Mouse (Mus musculus): ENCODE measurements around the gene Srcin1.

Gene Srcin1

DNA sequence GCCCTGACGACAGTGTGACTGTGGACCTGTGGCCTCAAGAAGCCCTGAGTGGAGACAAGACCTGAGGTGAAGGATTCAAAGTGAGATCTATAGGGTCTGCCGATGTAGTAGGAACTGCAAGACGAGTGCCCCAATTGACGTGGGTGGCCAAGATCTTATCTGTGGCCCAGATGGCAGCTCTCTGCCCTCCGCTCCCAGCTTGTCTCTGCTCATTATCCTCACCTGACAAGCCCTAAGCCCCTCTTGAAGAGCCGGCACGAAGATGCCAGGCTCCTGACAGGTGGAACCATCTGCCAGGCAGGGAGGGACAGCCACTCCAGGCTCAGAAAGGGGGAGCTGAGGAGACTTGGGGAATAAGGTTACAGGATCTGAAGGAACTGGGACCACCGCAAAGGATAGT is 43.6 kb downstream of the Srcin1 start:
- peak; percentile 54 to 56 for DNase-seq

DNA sequence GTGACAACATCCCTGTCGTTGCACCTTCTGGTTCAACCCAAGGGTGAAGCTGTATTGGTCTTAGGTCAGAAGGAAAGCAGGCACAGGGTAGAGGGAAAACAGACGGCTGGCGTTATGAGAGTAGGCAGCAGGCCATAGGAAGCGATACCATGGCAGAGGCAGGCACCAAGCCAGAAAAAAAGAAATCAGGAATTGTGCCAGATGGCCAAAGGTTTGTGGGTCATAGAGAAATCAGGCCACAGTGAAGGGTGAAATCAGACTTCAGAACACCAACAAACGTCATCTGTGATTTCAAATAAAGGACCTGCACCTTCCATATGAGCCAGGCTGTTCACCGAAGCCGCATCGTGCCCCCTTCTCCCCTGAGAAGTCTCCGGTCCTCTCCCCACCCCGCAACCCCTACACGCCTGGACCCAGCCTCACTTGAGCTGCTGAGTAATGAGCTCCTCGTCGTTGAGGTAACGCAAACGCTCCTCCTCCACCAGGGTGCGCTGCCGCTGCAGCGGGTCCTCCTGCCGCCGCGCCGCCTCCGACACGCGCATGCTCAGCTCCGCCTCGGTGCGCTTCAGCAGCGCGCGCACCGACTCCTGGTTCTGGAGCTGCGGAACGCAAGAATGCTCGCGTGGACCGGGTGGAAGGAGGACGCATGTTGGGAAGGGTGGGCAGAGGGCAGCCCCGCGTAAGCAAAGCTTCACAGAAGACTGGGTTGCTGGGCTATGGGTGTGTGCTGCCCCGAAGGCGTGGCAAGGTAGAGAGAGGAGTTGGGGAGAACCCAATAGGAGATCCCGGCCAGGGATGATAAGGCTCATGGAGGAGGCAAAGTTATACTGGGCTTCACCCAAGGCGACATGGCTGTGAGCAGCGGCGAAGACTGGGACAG is 44.4 kb downstream of the Srcin1 start:
- peak; percentile 96 to 97 for DNase-seq

DNA sequence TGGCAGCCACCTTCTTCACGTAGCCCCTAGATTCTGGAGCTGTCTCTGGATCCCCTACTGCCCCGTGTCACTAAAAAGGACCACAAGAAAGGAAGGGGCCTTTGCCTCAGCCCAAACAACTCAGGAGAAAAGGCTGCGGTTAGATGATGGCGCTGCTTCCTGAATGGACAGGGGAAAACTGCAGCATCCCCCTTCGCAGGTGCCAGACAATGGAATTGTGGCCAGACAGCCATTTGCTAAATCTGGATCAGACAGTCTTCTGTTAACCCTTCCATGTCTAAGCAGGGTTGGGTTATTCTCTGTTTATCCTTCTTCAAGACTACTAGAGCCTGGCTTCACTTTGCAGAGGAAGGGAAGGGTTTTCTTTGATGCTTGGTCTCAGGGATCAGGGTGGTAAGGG is 45.0 kb downstream of the Srcin1 start:
- peak in 1 of 2 experiments; percentile 48 for DNase-seq

DNA sequence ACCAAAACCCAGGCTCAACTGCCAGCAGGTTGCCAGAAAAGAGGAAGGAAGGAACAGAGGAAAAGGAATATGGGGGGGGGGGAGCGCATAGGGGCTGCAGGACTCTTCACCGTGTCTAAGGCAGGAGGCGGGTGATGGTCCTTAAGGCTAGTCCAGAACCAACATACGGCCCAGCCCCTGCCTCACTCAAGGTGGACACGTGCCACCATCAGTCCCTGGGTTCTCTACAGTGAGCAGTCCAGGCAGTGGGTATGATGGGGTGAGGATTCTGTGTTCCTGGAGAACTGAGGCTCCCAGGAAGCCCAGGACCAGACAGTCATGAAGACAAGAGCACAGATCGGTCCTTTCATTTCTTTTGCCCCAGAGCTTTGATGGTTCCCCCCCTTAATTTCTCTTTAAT is 45.9 kb downstream of the Srcin1 start:
- DNase-seq = no peak

DNA sequence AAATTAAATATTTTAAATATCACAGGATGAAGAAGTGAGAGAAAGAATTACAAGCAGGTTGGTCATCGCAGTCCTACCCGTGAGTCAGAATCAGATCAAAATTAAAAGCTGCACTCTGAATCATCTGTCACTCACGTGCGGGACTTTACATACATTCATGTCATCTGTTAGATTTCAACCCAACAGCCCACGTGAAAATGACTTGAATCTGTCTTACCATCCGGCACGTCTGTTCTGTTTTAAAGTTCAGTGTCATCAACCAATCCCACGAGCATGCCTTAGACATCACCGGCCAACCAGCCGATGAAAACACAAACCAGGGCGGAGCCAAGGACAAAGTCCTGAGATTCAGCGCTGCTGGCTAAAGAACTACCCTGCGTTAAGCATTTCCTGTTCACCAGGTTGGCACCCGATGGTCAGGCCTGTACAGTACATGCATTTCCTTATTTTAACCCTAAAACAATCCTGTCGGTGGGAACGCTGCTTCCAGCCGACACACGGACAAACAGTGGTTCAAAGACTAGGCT is 47.6 kb downstream of the Srcin1 start:
- DNase-seq = no peak

DNA sequence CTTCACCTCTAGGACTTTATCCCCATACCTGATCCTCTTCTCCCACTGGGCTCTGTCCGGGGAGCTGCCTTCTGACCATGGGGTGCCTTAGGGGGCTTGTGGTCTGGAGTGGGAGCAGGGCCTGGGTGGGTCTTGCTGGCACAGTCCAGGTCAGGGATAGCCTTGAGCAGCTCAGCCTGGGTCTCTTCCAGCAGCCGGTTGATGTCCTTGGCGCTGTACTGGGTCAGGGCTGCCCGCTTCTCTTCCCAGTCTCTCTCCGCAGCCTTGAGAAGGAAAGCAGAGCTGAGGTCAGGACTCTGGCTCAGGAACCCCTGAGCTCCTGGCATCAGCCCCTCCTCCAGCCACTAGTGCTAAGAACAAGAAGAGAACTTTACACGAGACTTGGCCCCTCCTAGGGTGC is 50.7 kb downstream of the Srcin1 start:
- no peak for DNase-seq

DNA sequence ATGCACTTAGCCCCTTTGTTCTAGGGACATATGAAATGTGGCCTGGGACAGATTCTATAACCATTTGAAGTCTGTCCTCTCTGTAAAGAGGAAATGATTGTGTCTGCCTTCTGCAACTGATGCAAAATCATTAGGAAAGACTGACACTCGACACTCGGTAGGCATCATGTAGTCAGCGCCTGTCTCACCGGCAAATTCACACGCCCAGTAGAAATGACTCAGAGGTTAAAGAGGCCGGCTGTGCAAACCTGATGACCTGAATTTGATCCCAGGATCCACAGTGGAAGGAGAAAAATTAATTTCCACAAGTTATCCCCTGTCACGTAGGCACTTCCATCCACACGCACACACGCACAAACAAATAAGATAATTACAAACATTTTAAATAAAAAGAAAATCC is 51.7 kb downstream of the Srcin1 start:
- DNase-seq = no peak

DNA sequence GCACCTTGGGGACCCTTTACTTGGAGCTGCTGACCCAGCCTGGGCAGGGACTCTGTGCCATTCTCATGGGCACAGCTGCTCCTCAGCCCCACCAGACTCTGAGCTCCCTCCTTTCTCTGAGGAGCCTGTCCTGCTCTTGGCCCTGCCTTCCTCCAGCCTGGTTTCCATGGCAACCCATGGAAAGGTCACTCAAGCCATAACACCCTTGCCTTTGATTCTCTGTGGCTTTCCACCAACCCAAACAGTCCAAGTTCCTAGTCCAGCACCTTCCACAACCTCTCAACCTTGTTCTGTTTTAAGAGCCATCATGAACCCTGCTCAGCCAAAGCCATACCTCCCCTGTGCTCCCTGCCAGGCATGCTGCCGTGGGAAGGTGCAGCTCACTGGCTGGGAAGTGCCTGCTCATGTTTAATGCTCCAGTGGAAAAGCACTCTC is 52.1 kb downstream of the Srcin1 start:
- peak in 1 of 2 experiments; percentile 58 for DNase-seq

DNA sequence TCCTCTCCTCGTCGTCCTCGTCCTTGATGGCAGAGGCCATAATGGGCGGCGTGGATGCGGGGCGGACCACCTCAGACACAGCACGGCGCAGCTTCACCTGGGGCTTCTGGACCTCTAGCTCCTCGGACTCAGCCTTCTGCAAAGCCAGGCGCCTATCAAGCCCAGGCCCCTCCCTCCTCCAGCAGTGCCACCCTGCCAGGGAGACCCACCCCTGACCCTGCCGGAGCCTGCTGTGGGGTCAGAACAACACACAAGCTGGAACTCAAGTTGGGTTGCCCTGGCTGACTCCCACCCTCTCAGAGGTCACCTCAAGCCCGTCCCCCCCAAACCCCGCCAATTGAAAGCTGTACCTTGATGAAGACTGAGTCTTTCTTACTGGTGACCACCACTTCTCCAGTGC is 52.9 kb downstream of the Srcin1 start:
- DNase-seq = no peak

DNA sequence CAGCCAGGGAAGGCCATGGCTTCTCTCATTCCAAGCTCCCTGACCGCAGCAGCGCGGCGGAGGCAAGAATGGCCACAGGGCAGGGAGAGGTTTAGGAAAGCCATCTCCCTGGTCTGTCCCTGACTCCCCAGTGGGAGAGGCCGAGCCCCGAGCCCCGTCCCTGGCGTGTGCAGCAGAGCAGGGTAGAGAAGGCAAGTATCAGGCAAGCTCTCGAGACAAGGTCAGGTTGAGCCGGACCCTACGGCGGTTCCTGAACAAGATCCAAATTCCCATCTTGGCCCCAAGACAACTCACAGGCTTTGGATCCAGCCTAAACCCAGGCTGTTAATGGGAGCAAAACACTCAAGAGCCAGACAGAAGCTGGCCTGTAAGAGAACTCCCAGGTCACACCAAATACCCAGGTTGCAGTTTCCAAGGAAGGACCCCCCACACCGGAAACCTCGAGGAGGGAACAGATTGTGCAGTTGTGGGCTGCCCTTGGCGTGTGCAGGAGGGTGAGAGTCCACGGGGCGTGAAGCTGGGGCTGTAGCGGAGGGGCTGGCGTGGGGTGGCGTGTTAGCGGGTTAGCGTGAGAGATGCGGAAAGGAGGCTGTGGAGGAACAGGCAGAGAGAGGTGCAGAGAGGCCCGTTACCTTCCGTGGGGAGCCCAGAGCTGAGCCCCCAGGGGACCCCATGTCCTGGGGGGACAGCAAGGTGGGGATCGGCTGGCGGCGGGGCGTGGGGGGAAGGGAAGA is 54.1 kb downstream of the Srcin1 start:
- no peak for DNase-seq

DNA sequence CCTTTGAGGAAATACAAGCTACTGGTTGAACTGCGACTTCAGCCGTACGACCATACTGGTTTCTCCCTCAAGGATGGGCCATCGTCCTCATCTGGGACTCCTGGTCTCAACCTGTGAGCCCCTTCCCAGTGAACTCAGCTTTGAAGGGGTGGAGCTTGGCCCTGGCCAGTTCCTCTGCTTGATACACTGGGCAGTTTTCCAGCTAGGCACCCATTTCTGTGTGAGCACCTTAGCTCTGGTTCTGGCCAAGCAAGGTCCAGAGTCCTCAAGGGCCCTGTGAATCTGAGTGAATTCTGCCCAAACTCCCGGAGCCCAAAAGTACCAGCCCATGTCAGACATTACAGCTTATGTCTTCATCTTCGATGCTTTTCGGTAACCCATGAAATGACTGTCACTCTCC is 55.4 kb downstream of the Srcin1 start:
- no peak for DNase-seq

DNA sequence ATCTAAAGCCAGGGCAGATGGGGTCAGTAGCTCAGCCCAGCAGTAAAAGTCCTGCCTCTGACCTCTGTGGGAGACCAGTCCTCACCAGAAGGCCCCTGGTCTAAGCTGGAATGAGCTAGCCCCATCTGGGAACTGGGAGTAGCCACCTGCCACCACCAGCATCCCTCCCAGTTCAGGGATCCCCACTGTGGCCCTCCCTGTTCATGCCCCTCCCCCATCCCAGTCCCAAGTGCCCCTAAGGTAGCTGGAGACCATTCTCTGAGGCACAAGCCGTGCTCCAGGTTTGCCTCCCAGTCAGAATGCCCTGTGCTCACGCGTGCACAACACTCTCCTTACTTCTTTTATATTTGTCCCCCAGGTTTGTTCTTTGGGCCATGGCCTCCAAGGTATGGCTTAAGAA is 62.9 kb downstream of the Srcin1 start:
- DNase-seq = no peak

DNA sequence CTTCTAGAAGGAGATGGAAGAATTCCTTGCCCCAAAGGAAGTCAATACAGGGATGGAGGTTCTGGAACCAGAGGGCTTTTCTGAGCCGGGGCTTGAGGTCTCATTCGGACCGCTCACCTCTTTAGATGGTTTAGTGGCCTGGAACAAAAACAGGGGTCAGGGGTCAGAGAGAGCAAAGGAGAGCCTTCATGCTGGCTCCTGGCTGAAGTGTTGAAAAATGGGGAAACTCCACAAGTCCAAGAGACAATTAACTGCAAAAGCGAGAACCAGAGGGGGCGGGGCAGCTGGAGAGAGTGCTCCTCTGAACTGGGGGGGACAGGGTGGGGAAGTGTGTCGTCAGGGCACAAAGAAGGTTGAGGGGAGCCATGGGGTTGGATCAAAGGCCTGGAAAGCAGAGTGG is 63.5 kb downstream of the Srcin1 start:
- no peak for DNase-seq

DNA sequence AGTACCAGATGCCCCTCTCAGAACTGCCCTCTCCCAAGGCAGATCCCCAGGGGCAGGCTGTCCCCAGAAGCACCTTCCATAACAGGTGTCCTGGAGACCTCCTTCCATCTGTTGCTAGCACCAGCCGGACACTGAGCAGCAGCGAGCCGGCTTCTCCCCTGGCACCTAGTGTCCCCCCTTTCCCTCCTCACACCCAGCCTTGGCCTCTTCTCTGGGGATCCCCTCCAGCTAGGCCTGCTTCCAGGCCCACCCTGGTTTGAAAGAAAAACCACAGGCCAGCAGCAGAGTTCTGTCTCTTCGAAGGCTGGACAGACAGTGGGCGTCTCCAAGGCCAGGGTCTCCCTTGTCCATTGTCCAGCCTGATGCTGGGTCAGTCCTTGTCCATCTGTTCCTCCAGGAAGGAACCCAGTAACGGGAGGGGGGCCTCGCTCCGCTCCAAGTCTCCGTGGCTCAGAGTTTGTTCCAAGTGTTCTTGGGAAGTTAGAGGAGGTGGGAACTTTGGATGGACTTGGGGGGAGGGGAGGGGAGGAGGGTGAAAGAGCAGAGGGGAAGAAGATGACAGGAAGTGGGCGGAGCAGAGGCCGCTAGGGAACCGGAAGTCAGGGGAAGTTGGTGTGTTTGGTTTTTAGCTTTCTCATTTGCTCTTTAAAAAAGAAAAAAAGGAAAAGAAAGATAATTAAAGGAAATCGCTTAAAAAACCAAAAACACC is 64.2 kb downstream of the Srcin1 start:
- DNase-seq = no peak

DNA sequence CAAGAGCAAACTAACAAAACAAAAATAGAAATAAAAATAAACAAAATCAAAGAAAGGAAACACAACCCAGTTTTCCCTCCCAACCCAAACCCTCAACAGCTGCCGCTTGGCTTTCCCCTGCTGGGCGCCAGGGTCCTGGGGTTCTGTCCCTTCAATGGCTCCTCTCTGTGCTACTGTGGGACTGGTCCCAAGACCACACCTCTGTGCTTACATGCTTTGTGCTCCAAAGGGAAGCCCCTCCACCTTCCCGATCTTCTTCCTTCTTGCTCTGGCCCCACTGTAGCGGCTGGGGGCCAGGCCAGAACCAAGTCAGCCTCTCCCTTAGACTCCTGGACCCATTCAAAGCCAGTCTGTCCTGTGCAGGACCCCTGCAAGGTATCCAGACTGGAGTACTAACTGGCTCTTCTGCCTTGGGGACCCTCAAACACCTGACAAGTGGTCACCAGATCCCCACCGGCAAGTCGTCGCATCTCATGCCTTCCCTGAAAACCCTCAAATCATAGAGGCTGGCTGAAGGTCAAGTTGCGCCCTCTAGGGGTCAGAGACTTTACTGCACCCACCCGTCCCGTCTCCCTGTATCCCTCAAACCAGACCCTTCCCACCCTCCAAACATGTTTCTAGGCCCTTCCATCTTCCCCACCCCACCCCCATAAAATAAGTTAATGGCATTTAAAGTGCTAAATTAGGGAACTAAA is 64.9 kb downstream of the Srcin1 start:
- peak; percentile 83 to 85 for DNase-seq

DNA sequence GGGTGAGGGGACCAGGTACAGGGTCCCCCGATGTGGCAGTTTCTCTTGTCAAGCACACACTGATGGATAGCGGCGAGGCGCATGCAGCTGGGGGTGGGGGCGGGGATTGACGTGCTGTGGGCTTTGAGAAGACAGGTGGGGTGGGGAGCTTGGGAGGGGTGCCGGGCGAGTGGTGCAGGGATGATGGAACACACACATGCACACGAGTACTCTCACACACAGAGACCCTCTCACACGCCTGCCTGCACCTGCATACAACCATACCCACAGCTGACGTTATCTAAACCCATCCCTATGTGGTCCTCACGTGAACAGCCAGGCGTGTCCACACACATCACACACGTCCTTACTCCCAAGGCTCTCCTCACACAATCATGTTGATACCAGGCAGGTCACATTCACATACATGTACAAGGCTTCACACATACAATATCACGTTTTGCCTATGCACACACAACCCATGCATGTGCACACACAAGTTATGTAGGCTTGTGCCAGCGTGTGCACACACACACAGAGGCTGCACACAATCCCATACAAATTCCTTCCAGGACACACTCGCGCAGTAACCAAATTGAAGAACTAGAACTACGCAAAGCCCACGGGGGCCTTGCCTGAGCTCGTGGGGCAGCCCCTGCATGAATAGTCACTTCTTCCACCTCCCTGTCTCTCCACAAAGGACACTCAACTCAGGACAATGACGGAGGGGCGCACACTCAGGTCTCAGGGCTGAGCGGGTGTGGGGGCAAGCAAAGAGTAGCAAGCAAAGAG is 66.1 kb downstream of the Srcin1 start:
- DNase-seq = no peak

DNA sequence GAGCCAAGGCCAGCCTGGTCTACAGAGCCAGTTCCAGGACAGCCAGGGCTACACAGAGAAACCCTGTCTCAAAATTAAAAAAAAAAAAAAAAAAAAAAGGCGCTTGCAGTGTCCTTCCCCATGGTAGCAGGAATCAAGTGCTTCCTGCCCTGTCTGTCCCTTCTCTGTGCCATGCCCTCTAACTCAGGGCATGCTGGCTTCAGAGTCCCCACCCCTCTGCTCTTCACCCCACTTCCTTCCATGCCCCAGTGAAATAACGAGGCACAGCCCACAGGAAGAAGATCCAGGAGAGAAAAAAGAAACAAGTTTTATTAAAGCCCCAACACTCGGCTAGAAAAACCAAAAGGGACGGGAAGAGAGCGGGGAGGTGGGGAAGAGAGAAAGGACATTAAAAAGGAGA is 66.9 kb downstream of the Srcin1 start:
- no peak for DNase-seq

DNA sequence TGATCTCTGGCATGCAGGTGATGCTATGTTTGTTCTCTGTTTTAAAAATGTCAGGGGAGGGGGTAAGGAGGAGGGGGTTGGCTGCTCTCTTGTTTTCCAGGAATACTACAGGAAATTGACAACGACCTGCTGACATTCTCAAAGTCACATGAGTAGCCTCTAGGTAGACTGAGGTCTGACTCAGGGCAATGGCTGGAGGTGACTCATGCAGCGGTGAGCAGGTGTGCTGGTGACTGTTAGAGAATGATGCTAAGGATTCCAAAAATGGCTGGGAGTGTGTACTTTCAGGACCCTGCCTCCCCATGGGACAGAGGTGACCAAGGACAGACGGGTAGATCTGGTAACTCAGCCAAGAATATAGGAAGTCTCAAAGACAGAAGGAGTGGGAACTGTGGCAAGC is 67.8 kb downstream of the Srcin1 start:
- no peak for DNase-seq

DNA sequence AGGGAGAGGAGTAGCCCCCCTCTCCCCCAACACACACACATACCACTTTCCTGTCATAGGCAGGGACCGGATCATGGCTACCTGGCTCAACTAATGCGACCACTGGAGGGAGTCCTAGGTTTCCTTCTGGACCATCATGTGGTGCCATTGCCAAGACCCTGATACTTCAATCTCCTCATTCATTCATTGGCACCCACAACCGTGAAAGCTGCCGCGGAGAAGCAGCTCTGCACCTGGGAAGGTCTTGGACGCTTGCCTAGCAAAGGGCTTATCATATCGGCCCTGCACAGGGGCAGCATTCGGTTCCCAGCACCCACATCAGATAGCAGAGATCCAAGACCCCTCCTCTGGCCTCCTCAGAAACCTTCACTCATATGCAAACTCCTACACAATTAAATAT is 69.7 kb downstream of the Srcin1 start:
- no peak for DNase-seq

DNA sequence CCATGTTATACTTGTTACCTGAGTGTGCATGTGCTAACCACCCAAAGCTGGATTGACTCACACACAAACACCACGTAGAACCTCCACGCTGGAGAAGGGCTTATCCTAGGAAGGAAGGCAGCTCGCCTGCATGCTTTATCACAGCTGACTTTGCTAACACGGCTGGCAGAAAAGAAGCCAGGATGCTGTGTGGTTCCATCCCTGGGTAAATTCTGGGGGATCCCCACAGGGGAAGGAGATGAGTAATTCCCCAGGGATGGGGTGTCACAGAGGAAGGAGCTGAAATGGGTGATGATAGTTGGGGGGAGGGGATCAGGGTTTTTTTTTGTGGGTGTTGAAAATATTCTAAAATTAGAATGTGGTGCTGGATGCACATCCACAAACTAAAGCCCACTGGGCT is 70.2 kb downstream of the Srcin1 start:
- DNase-seq = no peak

DNA sequence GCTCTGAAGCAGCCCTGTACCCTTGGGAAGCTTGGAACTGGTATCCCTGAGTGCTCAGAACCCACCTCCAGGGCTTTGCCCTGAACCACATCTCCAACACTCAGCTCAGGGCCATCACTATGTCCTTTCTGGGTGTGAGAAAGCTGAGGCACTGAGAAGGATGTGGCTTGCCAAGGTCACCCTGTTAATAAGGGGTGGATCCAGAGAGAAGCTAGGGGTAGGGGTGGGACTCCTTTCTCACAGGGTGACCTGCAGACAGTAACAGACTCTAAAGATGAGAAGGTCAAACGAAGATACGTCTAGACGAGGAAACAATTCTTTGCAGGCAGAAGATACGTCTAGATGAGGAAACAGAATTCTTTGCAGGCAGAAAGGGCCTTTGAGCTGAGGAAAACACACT is 73.1 kb downstream of the Srcin1 start:
- DNase-seq = no peak

DNA sequence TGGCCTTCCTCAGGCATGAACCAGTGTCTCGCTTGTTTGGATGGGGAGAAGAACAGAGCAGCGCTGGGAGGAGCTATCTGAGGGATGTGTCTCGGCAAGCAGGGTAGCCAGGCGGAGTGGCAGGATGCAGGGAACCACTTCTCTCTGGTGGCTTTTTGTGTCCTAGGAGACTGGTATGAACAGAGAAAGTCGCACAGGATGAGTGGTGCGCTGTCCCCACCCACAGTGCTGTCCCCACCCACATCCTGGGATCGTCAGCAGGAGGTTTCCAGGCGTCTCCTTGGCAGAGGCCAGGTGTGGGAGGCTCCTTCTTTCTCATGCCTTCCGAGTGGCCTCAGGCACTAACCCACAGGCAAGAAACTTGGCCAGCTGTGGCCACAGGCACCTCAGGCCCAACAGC is 73.6 kb downstream of the Srcin1 start:
- no peak for DNase-seq
